In genomic region chr8:72654565-72655521, GRCm38 (mm10) we compare ENCODE assay signal across 8 mouse cellular contexts. TPM values are rescaled to one million over a fixed set of nuclear protein-coding genes. Genes with fewer than 3 reads are reported as not detected.
A peak's percentile ranks its signal among the peaks of the same experiment; 100 is the strongest.
DNase-seq lines count a peak whose midpoint lies in the region; TF ChIP-seq lines count a peak whose summit lies in the region.

No protein-coding gene starts in this region.

- H3K4me3 ChIP-seq in myocyte: no peak overlapping the region

- intact Hi-C loops in left cerebral cortex, postnatal 4 days (cut with DNase I): no loop called here

- no peaks in the 10 kb centered on the region for H3K79me2 ChIP-seq in myocyte (ENCODE audit: control insufficient read depth, insufficient read depth)

- H3K27me3 ChIP-seq in myocyte (ENCODE audit: control insufficient read depth, insufficient read depth, insufficient read length): no peaks in the 10 kb centered on the region

- H3ac ChIP-seq in myocyte (ENCODE audit: control insufficient read depth, insufficient read length): no peak overlapping the region

- H3K4me2 ChIP-seq in myocyte (ENCODE audit: low read depth): no peak overlapping the region

- TF ChIP-seq CTCF in brain, embryonic 14.5 days (IDR thresholded peaks at IDR 0.05; ENCODE audit: borderline replicate concordance, extremely low read depth, insufficient read depth, insufficient read length): peak; percentile 53; the same call in 1 of the 2 replicates

- TF ChIP-seq POLR2A in brain, embryonic 14.5 days (IDR thresholded peaks at IDR 0.05; ENCODE audit: borderline replicate concordance, extremely low read depth, insufficient read depth, insufficient read length, poor library complexity, severe bottlenecking): no peak
- TF ChIP-seq POLR2A in myocyte (IDR thresholded peaks at IDR 0.05; ENCODE audit: insufficient read length, low read depth): no peak

- peak; percentile 46 for DNase-seq in right cerebral cortex, adult 18-20 months
- DNase-seq in right cerebral cortex, postnatal 14 days: no peak
- peak; percentile 93 for DNase-seq in brain, embryonic 14.5 days (ENCODE audit: low read depth)
- DNase-seq in frontal cortex, adult 2 months (ENCODE audit: extremely low spot score in 1 of 2, low spot score in 1 of 2): peak; percentile 27 to 49
- peak; percentile 67 for DNase-seq in left cerebral cortex, postnatal 4 days
- no peak for DNase-seq in spleen, postnatal 36 days (ENCODE audit: low spot score in 2 of 2)
- no peak for DNase-seq in adrenal gland, adult 8-10 months

- no peaks in the 10 kb centered on the region for H3K36me3 ChIP-seq in myocyte (ENCODE audit: control insufficient read depth, insufficient read depth)

TF ChIP-seq in myocyte, 11 proteins besides CTCF, POLR2A, EP300 and RAD21:
- TF ChIP-seq MYOD1 (IDR thresholded peaks at IDR 0.05; ENCODE audit: control insufficient read depth in 1 of 3, insufficient read length in 2 of 3, low read depth in 2 of 3) (no peak), REST (IDR thresholded peaks at IDR 0.05; ENCODE audit: insufficient read depth, insufficient read length) (peak; percentile 30), SRF (IDR thresholded peaks at IDR 0.05; ENCODE audit: control insufficient read depth, insufficient read length, low read depth) (no peak), CEBPB (IDR thresholded peaks at IDR 0.05; ENCODE audit: insufficient read depth, poor library complexity, severe bottlenecking) (no peak), MAX (IDR thresholded peaks at IDR 0.05; ENCODE audit: low read depth) (no peak), POLR2AphosphoS2 (IDR thresholded peaks at IDR 0.05; ENCODE audit: insufficient read length, low read depth) (no peak)

RNA-seq across cellular contexts. Expression of gene Nwd1, which starts 8.3 kb away (rescaled TPM):
- 1.7 and 4.4 TPM in 2 replicates for polyA plus RNA-seq in brain, embryonic 14.5 days (2012; rRNA removed)
- 23.8 and 26.4 TPM in 2 replicates for polyA plus RNA-seq in frontal cortex, adult 2 months (2012; rRNA removed)
- 10 to 100 TPM; 21.6 to 23.4 TPM for total RNA-seq in left cerebral cortex, postnatal 4 days (2021)
- 0.10 TPM for polyA plus RNA-seq in myocyte (2012; fragmentation: generic; extraction: Trizol)
- total RNA-seq in adrenal gland, adult 8-10 months (2022): under 1 TPM; 0.24 to 0.73 (median 0.46) TPM

Comparison
In these comparisons a context has a peak if more than half of its experiments do, and no peak if none do; other contexts are left out.
1. DNase-seq: peak in right cerebral cortex, adult 18-20 months (single experiment), brain, embryonic 14.5 days (single experiment), frontal cortex, adult 2 months (2 of 2) and left cerebral cortex, postnatal 4 days (single experiment); none in right cerebral cortex, postnatal 14 days (single experiment), spleen, postnatal 36 days (0 of 2) and adrenal gland, adult 8-10 months (single experiment).